Mouse (Mus musculus) E14TG2a.4 (cell line): Measurements from ENCODE around the gene Dcxr.

ENCODE experiments used
- CTCF ChIP-seq: conservative IDR thresholded peaks from 2 replicates; pipeline ENCODE4 v1.5.1; 2014; ENCODE audit warnings: low read length
- NANOG ChIP-seq: IDR thresholded peaks from 2 replicates; pipeline ENCODE4 v1.6.1; 2014; ENCODE audit warnings: borderline replicate concordance, low read length, mixed read lengths

GRCm38 (mm10) chr11:120689365-120689764 is 37.7 kb downstream of the Dcxr start:
- TF ChIP-seq CTCF (no peak), NANOG (no peak)
